Mouse (Mus musculus) left cerebral cortex, postnatal 36 days (tissue): ENCODE results near the gene Meox2. TPM values are rescaled to one million over a fixed set of nuclear protein-coding genes. Genes with fewer than 3 reads are reported as not detected.

ENCODE experiments used
- total RNA-seq, 2 experiments: library from RNA; stranded (reverse); gene quantifications; 2 replicates each; pipeline ENCODE4 v1.2.3; 2021

Meox2 gene
- total RNA-seq, 2 experiments from 2014 or later = 0.23 TPM; not detected in 1

Other genes with a start within 250 kb of the Meox2 start
- 1 to 10 TPM; 3.8 to 4.0 TPM for gene Agmo, start 133.1 kb downstream of the Meox2 start, total RNA-seq